Mouse (Mus musculus) G1E (cell line): Measurements from ENCODE around the gene Oasl1. TPM values are rescaled to one million over a fixed set of nuclear protein-coding genes. Genes with fewer than 3 reads are reported as not detected.

Source experiments
- ATAC-seq: 2 replicates; pipeline ENCODE4 v1.8.0; 2016; ENCODE audit warnings: mild to moderate bottlenecking; ENCODE audit not compliant: insufficient number of reproducible peaks, poor library complexity, low FRiP score, severe bottlenecking; ENCODE audit errors: extremely low read depth
- DNase-seq: peaks from one replicate; pipeline ENCODE4 v3.0.0; 2012; ENCODE audit warnings: low spot score
- H3K27me3 ChIP-seq: 2 replicates; pipeline ENCODE4 v1.6.1; 2012; ENCODE audit warnings: mild to moderate bottlenecking, low read length, inconsistent platforms; ENCODE audit not compliant: insufficient read depth
- H3K36me3 ChIP-seq: replicated peaks from 2 replicates; pipeline ENCODE3; 2012; ENCODE audit warnings: mild to moderate bottlenecking, inconsistent platforms
- H3K4me1 ChIP-seq: 2 replicates; pipeline ENCODE4 v1.6.1; 2012; ENCODE audit warnings: low read depth, low read length, inconsistent platforms, mixed read lengths; ENCODE audit not compliant: insufficient read depth
- H3K4me3 ChIP-seq: 2 replicates; pipeline ENCODE4 v1.5.1; 2012; ENCODE audit warnings: low read depth, mild to moderate bottlenecking, inconsistent platforms, low read length, moderate library complexity, mixed read lengths
- H3K9me3 ChIP-seq: replicated peaks from 2 replicates; pipeline ENCODE4 v1.6.1; 2012; ENCODE audit warnings: inconsistent platforms
- CTCF ChIP-seq: IDR thresholded peaks from 2 replicates; pipeline ENCODE4 v1.5.1; 2012; ENCODE audit warnings: low read depth, low read length, inconsistent platforms, mixed read lengths
- GATA1 ChIP-seq: IDR thresholded peaks from 2 replicates; pipeline ENCODE4 v1.6.1; 2012; ENCODE audit warnings: borderline replicate concordance, low read length, inconsistent platforms, mixed read lengths
- GATA2 ChIP-seq: IDR thresholded peaks from 2 replicates; pipeline ENCODE4 v1.6.1; 2012; ENCODE audit warnings: low read depth, low read length, inconsistent platforms, borderline replicate concordance
- POLR2AphosphoS5 ChIP-seq: IDR thresholded peaks from 2 replicates; pipeline ENCODE4 v1.6.1; 2012; ENCODE audit warnings: low read depth, low read length, inconsistent platforms; ENCODE audit not compliant: insufficient replicate concordance
- TAL1 ChIP-seq: conservative IDR thresholded peaks from 2 replicates; pipeline ENCODE4 v1.6.1; 2012; ENCODE audit warnings: low read depth, low read length, inconsistent platforms, mixed read lengths
- polyA plus RNA-seq: library from polyadenylated mRNA; stranded (reverse); fragments of >175 nt; gene quantifications from 2 replicates; pipeline ENCODE4 v1.2.3, GENCODE M21; 2012
- total RNA-seq, 2 experiments: library from RNA; stranded (forward) in 1 of 2; stranded (reverse) in 1 of 2; fragments of 200-1000 nt in 1 of 2; fragments of >200 nt in 1 of 2; fragmentation: Nextera tagmentation in 1 of 2; gene quantifications; 2 replicates each; pipeline ENCODE4 v1.2.3; 2014 to 2017

Oasl1 gene
- total and polyA plus RNA-seq, 3 experiments: 5.4 to 14.0 (median 6.8) TPM

- Histone ChIP-seq H3K9me3 (no peaks in the 10 kb centered on the region), H3K27me3 (peaks cover 60% of the 10 kb centered on the region), H3K36me3 (no peaks in the 10 kb centered on the region), H3K4me3 (no peak overlapping the region), H3K4me1 (peaks cover 16% of the 10 kb centered on the region)
- DNase-seq (no peak), ATAC-seq (no peak)
- no peak for TF ChIP-seq TAL1
- no peak for TF ChIP-seq POLR2AphosphoS5
- no peak for TF ChIP-seq GATA2
- TF ChIP-seq CTCF: no peak
- TF ChIP-seq GATA1: no peak
Measured at GRCm38 (mm10) chr5:114969609-114970215, 46.7 kb downstream of the Oasl1 start.

- Histone ChIP-seq H3K9me3 (no peaks in the 10 kb centered on the region), H3K4me3 (no peak within 1 kb of the TSS), H3K4me1 (peaks cover 8% of the 10 kb centered on the region; the same call in 1 of the 2 replicates), H3K27me3 (peaks cover 51% of the 10 kb centered on the region), H3K36me3 (no peaks in the 10 kb centered on the region)
- DNase-seq: no peak
- TF ChIP-seq POLR2AphosphoS5: no peak
- no peak for TF ChIP-seq GATA1
- TF ChIP-seq GATA2: no peak
- no peak for TF ChIP-seq CTCF
- no peak for TF ChIP-seq TAL1
- no peak for ATAC-seq
Measured at GRCm38 (mm10) chr5:114970824-114971227, 47.8 kb downstream of the Oasl1 start, which contains the start of gene Hnf1a. Gene Hnf1a (minus strand): TSS chr5:114971094.

DNA sequence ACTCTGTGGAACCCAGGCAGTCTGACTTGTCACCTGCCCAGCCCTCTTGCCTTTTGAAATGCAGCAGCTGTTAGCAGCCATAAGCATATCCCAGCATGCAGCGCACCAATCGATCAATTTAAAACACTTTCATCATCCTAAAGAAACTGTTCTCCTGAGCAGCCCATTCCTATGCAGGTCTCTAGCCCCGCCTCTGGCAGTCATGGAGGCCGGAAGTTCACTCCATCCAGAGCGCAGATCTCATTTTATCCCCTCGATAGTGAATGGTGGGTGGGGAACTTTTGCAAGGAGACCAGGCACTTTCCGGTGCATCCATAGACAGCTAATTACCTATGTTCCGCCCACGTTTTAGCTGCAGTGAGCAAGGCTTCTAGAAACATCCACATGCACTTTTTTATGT is 49.2 kb downstream of the Oasl1 start:
- no peaks in the 10 kb centered on the region for H3K36me3 ChIP-seq
- H3K4me1 ChIP-seq: peaks cover 8% of the 10 kb centered on the region; the same call in 1 of the 2 replicates
- H3K4me3 ChIP-seq: no peak overlapping the region
- TF ChIP-seq POLR2AphosphoS5: no peak
- TF ChIP-seq CTCF: no peak
- no peak for TF ChIP-seq GATA1
- TF ChIP-seq GATA2: no peak
- no peak for TF ChIP-seq TAL1
- no peak for DNase-seq
- no peak for ATAC-seq
- H3K9me3 ChIP-seq: no peaks in the 10 kb centered on the region
- H3K27me3 ChIP-seq: peaks cover 45% of the 10 kb centered on the region

DNA sequence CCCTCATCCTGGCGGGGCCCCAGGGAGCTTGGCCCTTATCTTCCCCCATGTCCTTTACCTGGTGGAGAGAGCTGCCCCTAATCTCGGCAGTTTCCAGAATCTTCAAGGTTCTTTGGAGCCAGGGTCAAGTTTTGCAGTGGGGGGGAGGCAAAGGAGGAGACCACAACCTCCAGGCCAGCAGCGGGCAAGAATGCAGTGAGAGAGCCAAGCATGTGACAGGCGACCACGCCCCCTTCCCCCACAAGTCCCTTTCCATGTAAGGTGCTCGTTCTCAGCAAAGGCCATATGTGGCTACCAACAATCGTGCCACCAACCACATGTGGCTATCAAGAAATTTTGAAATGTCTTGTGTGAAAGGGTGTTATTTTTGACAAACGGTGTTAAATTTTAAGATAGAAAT is 50.1 kb downstream of the Oasl1 start:
- Histone ChIP-seq H3K27me3 (peaks cover 36% of the 10 kb centered on the region), H3K4me1 (peaks cover 12% of the 10 kb centered on the region), H3K9me3 (no peaks in the 10 kb centered on the region), H3K36me3 (no peaks in the 10 kb centered on the region), H3K4me3 (no peak overlapping the region)
- ATAC-seq (no peak), DNase-seq (no peak)
- TF ChIP-seq CTCF (no peak), POLR2AphosphoS5 (no peak), GATA2 (no peak), GATA1 (no peak), TAL1 (no peak)

DNA sequence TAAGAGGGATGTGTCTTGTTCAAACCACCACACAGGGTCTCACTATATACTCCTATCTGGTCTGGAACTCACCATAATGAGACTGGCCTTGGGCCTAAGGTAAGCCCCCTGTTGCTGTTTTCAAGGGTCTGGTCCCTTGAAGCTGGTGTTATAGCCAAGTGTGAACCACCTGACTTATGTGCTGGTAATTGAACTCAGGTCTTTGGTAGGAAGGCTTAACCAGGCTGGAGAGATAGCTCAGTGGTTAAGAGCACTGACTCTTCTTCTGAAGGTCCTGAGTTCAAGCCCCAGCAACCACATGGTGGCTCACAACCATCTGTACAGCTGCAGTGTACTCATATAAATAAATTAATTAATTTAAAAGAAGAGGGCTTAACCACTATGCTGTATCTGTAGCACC is 53.9 kb downstream of the Oasl1 start:
- ATAC-seq (no peak), DNase-seq (no peak)
- peaks cover 34% of the 10 kb centered on the region for H3K4me1 ChIP-seq
- H3K36me3 ChIP-seq: no peaks in the 10 kb centered on the region
- H3K9me3 ChIP-seq: no peaks in the 10 kb centered on the region
- no peak overlapping the region for H3K4me3 ChIP-seq
- peaks cover 11% of the 10 kb centered on the region; the same call in 1 of the 2 replicates for H3K27me3 ChIP-seq
- TF ChIP-seq POLR2AphosphoS5 (no peak), CTCF (no peak), TAL1 (no peak), GATA1 (no peak), GATA2 (no peak)

GRCm38 (mm10) chr5:114978473-114978872 is 55.4 kb downstream of the Oasl1 start:
- Histone ChIP-seq H3K9me3 (peaks cover 1% of the 10 kb centered on the region; the same call in 1 of the 2 replicates), H3K4me1 (peaks cover 30% of the 10 kb centered on the region), H3K27me3 (peaks cover 12% of the 10 kb centered on the region; the same call in 1 of the 2 replicates), H3K4me3 (no peak overlapping the region), H3K36me3 (no peaks in the 10 kb centered on the region)
- DNase-seq (no peak), ATAC-seq (no peak)
- TF ChIP-seq TAL1 (no peak), GATA2 (no peak), POLR2AphosphoS5 (no peak), CTCF (no peak), GATA1 (no peak)
